Mouse (Mus musculus): Measurements from ENCODE around the gene Nradd.

DNA sequence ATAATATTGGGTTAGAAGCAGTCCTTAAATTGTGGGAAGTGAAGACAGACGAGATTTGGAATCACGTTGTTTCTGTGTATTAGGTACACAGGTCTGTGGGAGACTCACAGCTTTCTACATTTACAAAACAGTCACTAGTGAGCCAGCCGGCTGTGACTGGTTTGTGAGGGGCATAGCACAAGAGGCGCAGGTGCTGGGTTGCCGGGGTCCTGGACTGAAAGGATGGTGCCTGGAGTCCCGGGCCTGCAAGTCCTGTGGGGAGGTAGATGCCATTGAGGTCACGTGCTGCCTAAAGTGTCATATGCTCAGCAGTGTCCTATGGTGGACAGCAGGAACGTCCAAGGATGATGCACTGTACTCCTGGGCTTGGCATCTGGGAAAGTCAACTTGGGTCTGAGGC lies 42.1 kb upstream of the Nradd start:
- TF ChIP-seq POLR2A (IDR thresholded peaks at IDR 0.05; ENCODE audit: control insufficient read depth, low read depth, low read length), result no peak
- no peak for TF ChIP-seq CTCF (IDR thresholded peaks at IDR 0.05; ENCODE audit: control insufficient read depth, insufficient read depth, insufficient replicate concordance, low read depth, low read length)
